Mouse (Mus musculus): ENCODE results near the gene Gsk3b. TPM values are rescaled to one million over a fixed set of nuclear protein-coding genes. Genes with fewer than 3 reads are reported as not detected.

The Gsk3b gene
- polyA plus RNA-seq, 2 experiments = 17.5 to 61.3 TPM

DNA sequence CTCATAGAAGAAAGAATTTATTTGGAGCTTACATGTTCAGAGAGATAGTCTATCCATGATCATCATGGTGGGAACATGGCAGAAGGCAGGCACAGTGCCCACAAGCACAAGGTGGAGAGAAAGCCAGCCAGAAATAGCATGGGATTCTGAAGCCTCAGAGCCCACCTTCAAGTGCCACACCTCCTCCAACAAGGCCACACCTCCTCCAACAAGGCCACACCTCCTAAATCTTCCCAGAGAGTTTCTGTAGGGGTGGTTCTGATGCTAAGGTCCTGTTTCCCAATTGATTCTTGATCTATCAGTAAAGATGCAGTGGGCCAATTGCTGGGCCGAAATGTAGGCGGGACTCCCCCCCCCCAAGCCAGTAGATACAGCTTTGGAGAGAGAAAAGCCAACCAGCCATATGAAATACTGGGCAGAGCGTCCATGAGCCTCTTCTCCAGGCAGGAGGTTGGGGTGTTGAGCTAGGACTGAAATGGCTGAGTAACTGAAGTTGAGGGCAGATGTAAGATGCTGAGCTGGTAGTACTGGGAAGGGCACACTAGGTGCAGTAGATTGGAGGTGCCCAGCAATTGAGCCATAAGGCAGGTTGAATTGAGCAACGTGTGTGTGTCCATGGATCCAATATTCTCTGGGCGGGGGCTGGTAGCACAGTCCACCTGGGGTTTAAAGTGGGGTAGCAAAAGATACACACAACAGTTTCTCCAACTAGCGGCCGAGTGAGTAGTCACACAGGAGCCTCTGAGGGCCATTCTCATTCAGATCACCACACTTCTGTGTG lies 76.2 kb downstream of the Gsk3b start:
- Histone ChIP-seq H3K4me1 (ENCODE audit: control insufficient read depth, insufficient read depth, low read length) (no peaks in the 10 kb centered on the region), H3K27ac (replicated peaks; ENCODE audit: low read depth, low read length) (no peak overlapping the region), H3K4me3 (replicated peaks; ENCODE audit: low read length) (no peak overlapping the region), H3K4me2 (replicated peaks; ENCODE audit: low read depth, low read length, severe bottlenecking) (no peak overlapping the region), H3K27me3 (ENCODE audit: control insufficient read depth, insufficient read depth, low read length) (no peaks in the 10 kb centered on the region), H3K9me3 (ENCODE audit: control insufficient read depth, low read length) (no peaks in the 10 kb centered on the region), H3K36me3 (ENCODE audit: control insufficient read depth, insufficient read depth, low read length) (no peaks in the 10 kb centered on the region), H3K9ac (ENCODE audit: low read depth, low read length, severe bottlenecking) (no peak overlapping the region)
- WGBS = 95% methylated on average over 7 of the region's 7 CpGs
- no peak for ATAC-seq (ENCODE audit: low FRiP score, low read depth)
- TF ChIP-seq POLR2A (IDR thresholded peaks at IDR 0.05; ENCODE audit: borderline replicate concordance, extremely low read depth, insufficient read depth, insufficient read length) = no peak
- DNase-seq (ENCODE audit: low spot score) = no peak

DNA sequence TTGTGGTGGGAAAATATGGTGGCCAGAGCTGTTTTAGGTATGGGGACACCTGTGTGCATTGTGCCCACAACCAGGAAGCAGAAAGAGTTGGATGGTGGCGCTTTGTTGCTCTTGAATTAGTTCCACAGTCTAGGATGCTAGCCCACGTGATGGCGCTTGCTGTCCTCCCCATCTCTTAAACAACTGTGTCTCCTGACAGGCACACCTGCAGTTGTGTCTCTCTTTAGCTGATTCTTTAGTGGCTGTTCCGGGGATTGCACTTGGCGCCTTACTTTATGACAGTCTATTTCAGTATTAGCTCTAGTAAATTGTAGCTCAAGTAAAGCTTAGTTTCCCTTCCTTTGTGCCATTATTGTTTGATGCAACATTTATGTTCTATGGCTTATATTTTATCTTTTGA lies 80.2 kb downstream of the Gsk3b start:
- no peaks in the 10 kb centered on the region for H3K9me3 ChIP-seq (ENCODE audit: control insufficient read depth, low read length)
- peaks cover 10% of the 10 kb centered on the region for H3K4me1 ChIP-seq (ENCODE audit: control insufficient read depth, insufficient read depth, low read length)
- WGBS = 94% methylated on average over 5 of the region's 5 CpGs
- no peak overlapping the region for H3K9ac ChIP-seq (ENCODE audit: low read depth, low read length, severe bottlenecking)
- H3K4me2 ChIP-seq (replicated peaks; ENCODE audit: low read depth, low read length, severe bottlenecking) = no peak overlapping the region
- H3K27me3 ChIP-seq (ENCODE audit: control insufficient read depth, insufficient read depth, low read length) = no peaks in the 10 kb centered on the region
- TF ChIP-seq POLR2A (IDR thresholded peaks at IDR 0.05; ENCODE audit: borderline replicate concordance, extremely low read depth, insufficient read depth, insufficient read length) = no peak
- H3K27ac ChIP-seq (replicated peaks; ENCODE audit: low read depth, low read length) = no peak overlapping the region
- H3K4me3 ChIP-seq (replicated peaks; ENCODE audit: low read length) = no peak overlapping the region
- no peak for ATAC-seq (ENCODE audit: low FRiP score, low read depth)
- no peak for DNase-seq (ENCODE audit: low spot score)
- peaks cover 13% of the 10 kb centered on the region for H3K36me3 ChIP-seq (ENCODE audit: control insufficient read depth, insufficient read depth, low read length)

DNA sequence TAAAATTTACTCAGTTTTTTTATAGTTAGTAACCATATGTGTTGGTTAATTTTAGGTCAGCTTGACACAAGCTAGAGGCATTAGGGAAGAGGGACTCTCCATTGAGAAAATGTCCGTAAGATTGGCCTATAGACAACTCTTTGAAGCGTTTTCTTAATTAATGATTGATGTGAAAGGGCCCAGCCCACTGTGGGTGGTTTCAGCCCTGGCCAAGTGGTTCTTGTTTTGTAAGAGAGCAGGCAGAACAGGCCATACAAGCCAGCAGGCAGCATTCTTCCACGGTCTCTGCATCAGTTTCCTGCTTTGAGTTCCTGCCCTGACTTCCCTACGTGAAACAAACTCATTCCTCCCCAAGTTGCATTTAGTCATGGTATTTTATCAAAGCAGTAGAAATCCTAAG lies 90.3 kb downstream of the Gsk3b start:
- no peak for TF ChIP-seq POLR2A (IDR thresholded peaks at IDR 0.05; ENCODE audit: borderline replicate concordance, extremely low read depth, insufficient read depth, insufficient read length)
- WGBS = 87% methylated on average over 4 of the region's 4 CpGs

DNA sequence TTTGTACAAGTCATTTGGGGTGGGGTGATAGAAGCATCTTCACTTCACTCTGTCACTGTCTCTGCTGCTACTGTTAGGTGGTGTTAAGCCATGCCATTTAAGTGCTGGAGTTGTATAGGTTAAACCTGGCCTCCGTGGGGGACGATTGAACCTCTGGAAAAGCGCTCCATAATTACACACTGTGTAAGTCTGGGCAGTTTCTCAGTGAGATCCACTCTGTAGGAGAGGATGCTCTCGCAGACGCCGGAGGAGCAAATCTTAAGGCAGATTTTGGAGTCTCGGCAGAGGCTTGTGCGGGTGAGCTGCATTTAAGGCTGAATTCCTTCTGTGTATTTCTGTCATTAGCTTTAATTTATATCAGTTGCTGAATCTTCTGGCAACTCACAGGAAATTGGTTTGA lies 92.6 kb downstream of the Gsk3b start:
- WGBS = 72% methylated on average over 8 of the region's 8 CpGs
- no peak for ATAC-seq (ENCODE audit: low FRiP score, low read depth)
- no peaks in the 10 kb centered on the region for H3K27me3 ChIP-seq (ENCODE audit: control insufficient read depth, insufficient read depth, low read length)

More for the DNA sequence above, 90.3 kb downstream of the Gsk3b start:
- H3K27me3 ChIP-seq (ENCODE audit: control insufficient read depth, insufficient read depth, low read length) = no peaks in the 10 kb centered on the region
- H3K9me3 ChIP-seq (ENCODE audit: control insufficient read depth, low read length) = no peaks in the 10 kb centered on the region
- H3K27ac ChIP-seq (replicated peaks; ENCODE audit: low read depth, low read length) = no peak overlapping the region
- no peak overlapping the region for H3K9ac ChIP-seq (ENCODE audit: low read depth, low read length, severe bottlenecking)
- H3K4me2 ChIP-seq (replicated peaks; ENCODE audit: low read depth, low read length, severe bottlenecking) = no peak overlapping the region
- peaks cover 7% of the 10 kb centered on the region for H3K4me1 ChIP-seq (ENCODE audit: control insufficient read depth, insufficient read depth, low read length)
- no peak overlapping the region for H3K4me3 ChIP-seq (replicated peaks; ENCODE audit: low read length)
- DNase-seq (ENCODE audit: low spot score) (no peak), ATAC-seq (ENCODE audit: low FRiP score, low read depth) (no peak)
- H3K36me3 ChIP-seq (ENCODE audit: control insufficient read depth, insufficient read depth, low read length) = peaks cover 7% of the 10 kb centered on the region

DNA sequence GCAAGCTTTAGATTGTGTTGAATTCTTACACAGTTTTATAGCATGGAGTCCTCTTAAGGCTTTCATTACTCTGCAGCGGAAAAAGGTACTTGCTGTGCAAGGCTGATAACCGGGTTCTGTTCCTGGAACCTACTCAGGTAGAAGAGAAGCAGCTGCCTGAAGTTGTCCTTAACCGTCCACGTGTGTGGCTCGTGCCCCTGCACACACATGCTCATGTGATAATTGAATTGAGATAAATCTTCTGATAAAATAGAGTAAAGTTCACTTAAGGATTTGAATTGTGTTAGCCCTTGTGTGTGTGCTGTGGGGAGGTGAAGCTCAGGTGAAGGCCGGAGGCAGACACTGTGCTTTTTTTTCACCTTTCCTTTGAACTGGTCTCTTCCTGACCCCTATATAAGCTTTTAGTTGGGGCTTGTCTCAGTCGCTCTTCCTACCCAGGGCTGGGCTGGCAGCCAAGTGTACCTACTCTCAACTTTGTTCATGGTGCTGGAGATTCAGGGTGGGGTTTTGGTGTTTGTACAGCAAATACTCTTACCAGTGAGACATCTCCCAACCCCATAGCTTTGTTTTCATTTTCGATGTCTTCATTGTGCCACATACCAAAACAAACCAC lies 96.0 kb downstream of the Gsk3b start:
- no peak for ATAC-seq (ENCODE audit: low FRiP score, low read depth)

More for the DNA sequence above, 92.6 kb downstream of the Gsk3b start:
- Histone ChIP-seq H3K4me1 (ENCODE audit: control insufficient read depth, insufficient read depth, low read length) (no peaks in the 10 kb centered on the region), H3K27ac (replicated peaks; ENCODE audit: low read depth, low read length) (0 out of 2 replicates have a peak overlapping the region, but pooled peaks have one; percentile 9), H3K4me3 (replicated peaks; ENCODE audit: low read length) (no peak overlapping the region), H3K4me2 (replicated peaks; ENCODE audit: low read depth, low read length, severe bottlenecking) (no peak overlapping the region), H3K36me3 (ENCODE audit: control insufficient read depth, insufficient read depth, low read length) (peaks cover 12% of the 10 kb centered on the region; the same call in 1 of the 2 replicates), H3K9ac (ENCODE audit: low read depth, low read length, severe bottlenecking) (no peak overlapping the region), H3K9me3 (ENCODE audit: control insufficient read depth, low read length) (no peaks in the 10 kb centered on the region)
- TF ChIP-seq POLR2A (IDR thresholded peaks at IDR 0.05; ENCODE audit: borderline replicate concordance, extremely low read depth, insufficient read depth, insufficient read length) = no peak
- DNase-seq (ENCODE audit: low spot score) = no peak

More for the DNA sequence above, 96.0 kb downstream of the Gsk3b start:
- peaks cover 30% of the 10 kb centered on the region for H3K36me3 ChIP-seq (ENCODE audit: control insufficient read depth, insufficient read depth, low read length)
- WGBS = 87% methylated on average over 8 of the region's 8 CpGs
- DNase-seq (ENCODE audit: low spot score) = no peak
- H3K4me3 ChIP-seq (replicated peaks; ENCODE audit: low read length) = no peak overlapping the region
- no peak overlapping the region for H3K9ac ChIP-seq (ENCODE audit: low read depth, low read length, severe bottlenecking)
- H3K4me1 ChIP-seq (ENCODE audit: control insufficient read depth, insufficient read depth, low read length) = no peaks in the 10 kb centered on the region
- no peaks in the 10 kb centered on the region for H3K27me3 ChIP-seq (ENCODE audit: control insufficient read depth, insufficient read depth, low read length)
- no peak for TF ChIP-seq POLR2A (IDR thresholded peaks at IDR 0.05; ENCODE audit: borderline replicate concordance, extremely low read depth, insufficient read depth, insufficient read length)
- H3K27ac ChIP-seq (replicated peaks; ENCODE audit: low read depth, low read length) = no peak overlapping the region
- no peak overlapping the region for H3K4me2 ChIP-seq (replicated peaks; ENCODE audit: low read depth, low read length, severe bottlenecking)
- H3K9me3 ChIP-seq (ENCODE audit: control insufficient read depth, low read length) = no peaks in the 10 kb centered on the region
